Mouse (Mus musculus) T-helper 2 cell (primary cell): Measurements from ENCODE around the gene Mnat1.
"Not testable (repeated sequence)": the region's sequence is repeated elsewhere in the genome, so short reads cannot be mapped to it uniquely, and the experiment has no call there.

ENCODE experiments used
- in situ Hi-C: fragments of 300-600 bp; cut with MboI, MseI; formaldehyde crosslinking; loops from one replicate; pipeline ENCODE4 v1.15.1; 2025; ENCODE audit warnings: high pct_unique_total_duplicates

Mnat1 gene

DNA sequence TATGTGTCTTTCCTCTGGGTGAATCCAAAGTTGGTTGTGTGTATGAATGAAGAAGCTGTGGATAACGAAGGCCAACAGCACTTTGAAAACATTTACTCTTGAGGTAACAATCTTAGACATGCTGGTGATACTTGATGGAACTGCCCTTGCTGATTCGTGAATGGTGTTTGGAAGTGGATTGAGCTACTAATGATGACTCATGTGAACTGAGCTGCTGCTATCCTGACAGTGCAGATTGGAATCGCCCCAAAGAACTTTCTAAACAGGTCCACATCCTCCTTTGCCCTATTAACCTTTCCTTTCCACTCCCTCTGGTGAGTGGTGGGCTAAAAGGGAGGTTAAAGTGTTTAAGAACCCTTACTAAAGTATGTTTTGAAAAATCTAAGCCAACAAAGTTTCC is 17.2 kb downstream of the Mnat1 start:
- in situ Hi-C loops, result loop anchor here (5.0 kb wide), 1 partner anchor 102 kb away; no protein-coding TSS in a partner anchor

DNA sequence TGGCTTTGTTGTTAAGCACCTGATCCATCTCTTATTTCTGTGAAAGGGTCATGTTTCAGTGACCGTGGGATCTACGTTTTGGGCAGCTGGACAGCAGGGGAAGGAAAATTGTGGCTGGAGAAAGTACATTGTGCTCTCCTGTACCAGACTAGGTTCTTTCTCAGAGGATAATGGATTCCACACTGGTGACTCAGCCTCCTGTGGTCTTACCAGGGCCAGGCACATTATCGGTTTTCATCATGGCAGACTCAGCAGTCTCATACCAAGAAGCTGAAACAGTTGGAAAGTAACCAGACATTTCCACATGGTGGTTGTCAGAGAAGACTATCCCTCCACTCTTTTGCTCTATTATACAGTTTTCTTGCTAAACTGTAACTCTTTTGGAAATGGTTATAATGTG is 23.7 kb downstream of the Mnat1 start:
- in situ Hi-C loops, result no loop called here

DNA sequence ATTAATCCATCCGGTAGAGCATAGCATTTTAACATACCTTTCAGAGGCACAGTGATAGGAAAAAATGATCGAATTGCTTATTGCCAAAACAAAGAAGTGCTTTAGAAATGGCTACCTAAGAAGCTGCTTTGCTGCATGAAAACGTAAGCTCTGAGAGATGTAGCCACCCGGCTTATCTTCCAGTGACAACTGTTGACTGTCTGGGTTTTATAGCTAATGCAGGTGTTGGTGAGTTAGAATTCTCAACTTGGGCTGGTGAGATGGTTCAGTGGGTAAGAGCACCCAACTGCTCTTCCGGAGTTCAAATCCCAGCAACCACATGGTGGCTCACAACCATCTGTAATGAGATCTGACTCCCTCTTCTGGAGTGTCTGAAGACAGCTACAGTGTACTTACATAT is 27.5 kb downstream of the Mnat1 start:
- in situ Hi-C loops, result not testable (repeated sequence)

DNA sequence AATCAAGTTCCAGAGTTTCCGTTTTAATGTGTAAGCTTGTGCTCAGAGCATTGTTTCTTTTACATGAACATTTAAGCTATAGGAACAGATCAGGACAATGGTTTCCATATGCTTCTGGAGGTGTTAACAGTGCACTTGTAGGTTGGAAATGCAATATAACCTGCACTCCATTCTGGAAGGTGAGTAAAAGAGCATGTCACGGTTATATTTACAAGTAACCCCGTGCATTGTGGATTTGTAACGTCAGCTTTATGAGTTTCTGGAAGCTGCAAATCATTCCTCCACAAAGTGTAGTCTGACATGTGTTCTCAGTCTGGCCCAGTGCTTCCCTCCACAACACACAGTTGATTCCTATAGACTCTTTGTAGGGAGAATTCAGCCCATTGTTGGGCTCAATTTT is 30.6 kb downstream of the Mnat1 start:
- in situ Hi-C loops, result no loop called here

DNA sequence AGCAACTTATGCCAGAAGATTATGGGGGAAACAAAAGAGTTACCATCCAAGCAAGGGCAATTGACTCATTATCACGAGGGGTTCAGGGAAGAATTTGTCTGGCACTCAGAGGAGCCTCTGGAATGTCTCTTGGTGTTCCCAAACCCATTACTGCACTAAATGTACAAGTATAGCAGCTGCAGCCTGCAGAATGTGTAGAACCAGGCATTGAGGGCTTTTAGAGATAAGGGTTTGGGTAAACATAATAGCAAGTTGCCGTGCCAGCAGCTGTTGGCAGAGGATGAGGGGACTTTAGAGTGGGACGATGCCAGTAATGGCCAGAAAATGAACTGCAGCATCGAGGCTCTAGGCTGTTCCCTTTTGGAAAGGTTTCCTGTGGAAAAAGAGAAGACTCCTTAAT is 36.8 kb downstream of the Mnat1 start:
- in situ Hi-C loops, result no loop called here

DNA sequence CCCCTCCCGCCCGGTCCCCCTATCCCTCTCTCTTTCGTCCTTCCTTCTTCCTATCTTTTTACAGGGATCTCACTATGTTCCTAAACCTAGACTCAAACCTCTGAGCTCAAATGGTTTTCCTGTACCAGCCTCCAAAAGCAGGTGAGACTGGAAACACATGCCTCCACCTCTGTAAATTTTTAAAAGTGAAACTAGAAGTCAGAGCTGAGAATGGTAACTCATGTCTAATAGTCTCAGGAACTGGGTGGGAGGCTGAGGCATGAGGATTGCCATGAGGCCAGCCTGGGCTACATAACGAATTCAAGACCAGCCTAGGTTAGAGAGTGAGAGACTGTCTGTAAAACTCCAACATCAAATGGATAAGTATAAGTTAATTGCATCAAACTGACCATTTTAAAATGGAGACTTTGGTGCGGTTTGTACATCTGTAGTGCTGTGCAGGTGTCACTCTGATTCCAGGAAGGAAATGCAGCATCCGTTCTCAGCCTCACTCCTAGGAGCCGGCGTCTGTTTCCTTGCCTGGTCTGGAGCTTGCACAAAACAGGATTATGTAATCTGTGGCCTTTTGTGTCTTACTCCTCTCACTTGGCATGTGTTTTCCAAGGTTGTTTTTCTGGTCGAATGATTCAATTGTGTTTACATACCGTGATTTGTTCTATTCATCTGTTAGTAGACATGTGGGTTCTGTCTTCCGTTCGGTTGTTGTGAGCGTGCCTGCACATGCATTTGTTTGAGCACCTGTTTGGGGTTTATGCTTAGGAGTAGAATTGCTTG is 39.1 kb downstream of the Mnat1 start:
- in situ Hi-C loops, result no loop called here

DNA sequence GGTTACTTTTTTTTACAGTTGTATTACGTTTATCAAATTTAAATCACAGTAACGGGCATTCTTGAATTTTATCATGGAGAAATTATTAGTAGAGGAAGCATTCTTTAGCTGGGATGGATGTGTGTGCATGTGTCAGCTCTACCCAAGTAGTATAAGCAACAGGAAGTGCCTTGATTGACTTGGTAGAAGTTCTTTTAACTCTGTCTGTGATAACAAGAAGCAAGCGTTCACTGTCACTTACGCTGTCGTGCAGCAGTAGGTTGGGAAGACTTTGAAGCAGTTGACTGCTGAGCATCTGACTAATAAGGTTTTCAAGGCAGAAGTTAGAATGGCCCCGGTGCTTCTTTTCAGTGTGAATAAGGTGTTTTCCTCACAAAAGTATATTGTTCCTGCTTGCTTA is 47.3 kb downstream of the Mnat1 start:
- in situ Hi-C loops, result no loop called here

DNA sequence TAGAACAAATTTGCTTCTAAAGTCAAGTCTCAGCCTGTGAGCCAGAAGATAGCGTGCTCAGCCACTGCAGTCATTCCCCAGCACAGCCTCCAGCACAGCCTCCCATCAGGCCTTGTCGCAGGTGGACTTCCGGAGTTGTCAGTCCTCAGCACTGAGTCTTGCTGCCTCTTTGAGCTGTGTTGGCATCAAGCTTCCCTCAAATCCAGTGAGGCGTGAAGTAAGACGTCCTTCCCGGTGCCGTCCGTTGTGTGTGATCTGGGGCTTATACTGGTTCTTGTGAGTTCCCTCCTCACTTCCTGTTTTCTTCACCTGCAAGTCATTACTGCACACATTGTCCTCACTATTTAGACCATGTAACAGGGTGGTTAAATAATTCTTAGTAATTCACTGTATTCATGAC is 60.4 kb downstream of the Mnat1 start:
- in situ Hi-C loops, result no loop called here

DNA sequence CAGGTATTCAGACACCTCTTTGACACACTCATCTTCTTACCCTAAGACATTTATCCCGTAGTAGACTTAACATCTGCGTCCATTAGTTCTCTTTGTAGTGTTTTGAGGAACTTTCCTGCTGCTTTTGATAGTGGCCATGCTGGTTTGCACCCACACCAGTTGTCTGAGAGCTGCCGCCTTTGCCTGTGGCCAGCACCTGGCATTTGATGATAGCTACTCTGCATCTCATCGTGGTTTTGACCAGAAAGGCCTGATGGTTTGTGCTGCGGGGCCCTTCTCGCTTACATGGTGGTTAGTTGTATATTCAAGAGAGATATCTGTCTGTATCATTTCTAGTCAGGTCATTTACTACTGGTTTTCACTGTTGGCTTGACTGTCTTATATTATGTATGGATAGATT is 73.8 kb downstream of the Mnat1 start:
- in situ Hi-C loops, result no loop called here

DNA sequence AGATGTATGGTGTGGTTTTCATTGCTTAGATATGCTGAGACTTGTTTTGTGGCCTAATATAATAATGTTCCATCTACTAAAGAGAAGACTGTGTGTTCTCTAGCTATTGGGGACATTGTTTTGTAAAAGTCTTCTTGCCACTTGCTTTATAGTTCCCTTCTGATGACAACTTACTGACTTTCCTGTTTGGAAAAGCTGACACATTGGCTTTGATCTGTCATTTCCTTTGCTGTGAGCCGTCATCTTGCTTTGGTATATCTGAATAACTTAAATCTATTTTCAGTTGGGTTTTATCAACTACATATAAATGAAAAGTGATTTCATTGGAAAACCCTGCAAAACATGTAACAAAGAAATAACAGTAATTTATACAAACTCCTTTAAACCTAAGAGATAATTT is 74.9 kb downstream of the Mnat1 start:
- in situ Hi-C loops, result no loop called here

DNA sequence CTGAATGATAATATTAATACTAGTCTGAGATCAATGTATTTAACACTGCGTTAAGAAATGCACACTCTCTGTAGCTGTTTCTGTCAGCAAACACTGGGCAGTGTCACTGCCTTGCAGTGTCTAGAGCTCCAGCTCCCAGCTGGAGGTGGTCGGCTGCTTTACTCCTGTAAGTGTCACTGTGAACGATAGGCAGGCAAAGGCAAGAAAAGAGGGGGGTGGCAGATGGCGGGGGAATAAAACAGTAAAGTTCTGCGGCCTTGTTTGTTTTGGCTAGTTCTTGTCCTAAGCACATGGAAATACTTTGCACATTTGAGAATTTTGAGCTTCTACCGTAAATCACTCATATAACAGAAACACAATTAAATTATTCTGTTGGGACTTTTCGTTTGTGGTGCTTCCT is 75.9 kb downstream of the Mnat1 start:
- in situ Hi-C loops, result no loop called here

DNA sequence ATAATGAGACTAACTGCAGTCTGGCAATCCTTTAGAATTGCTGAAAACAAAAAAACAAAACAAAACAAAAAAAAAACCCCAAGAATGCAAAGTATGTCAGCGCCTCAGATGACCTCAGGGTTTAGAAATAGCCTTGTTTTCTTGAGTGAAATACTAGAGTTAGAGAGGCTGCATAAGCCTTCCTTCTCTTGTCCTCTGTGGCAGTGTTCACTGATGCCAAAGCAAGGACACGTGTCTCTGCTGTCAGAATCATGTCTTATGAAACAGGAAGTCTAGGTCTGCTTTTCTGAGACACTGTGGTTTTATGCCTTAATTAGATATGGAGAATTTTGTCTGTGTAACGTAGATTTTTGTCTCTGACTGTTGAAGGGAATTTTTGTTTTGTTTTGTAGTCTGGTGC is 78.1 kb downstream of the Mnat1 start:
- in situ Hi-C loops, result no loop called here

DNA sequence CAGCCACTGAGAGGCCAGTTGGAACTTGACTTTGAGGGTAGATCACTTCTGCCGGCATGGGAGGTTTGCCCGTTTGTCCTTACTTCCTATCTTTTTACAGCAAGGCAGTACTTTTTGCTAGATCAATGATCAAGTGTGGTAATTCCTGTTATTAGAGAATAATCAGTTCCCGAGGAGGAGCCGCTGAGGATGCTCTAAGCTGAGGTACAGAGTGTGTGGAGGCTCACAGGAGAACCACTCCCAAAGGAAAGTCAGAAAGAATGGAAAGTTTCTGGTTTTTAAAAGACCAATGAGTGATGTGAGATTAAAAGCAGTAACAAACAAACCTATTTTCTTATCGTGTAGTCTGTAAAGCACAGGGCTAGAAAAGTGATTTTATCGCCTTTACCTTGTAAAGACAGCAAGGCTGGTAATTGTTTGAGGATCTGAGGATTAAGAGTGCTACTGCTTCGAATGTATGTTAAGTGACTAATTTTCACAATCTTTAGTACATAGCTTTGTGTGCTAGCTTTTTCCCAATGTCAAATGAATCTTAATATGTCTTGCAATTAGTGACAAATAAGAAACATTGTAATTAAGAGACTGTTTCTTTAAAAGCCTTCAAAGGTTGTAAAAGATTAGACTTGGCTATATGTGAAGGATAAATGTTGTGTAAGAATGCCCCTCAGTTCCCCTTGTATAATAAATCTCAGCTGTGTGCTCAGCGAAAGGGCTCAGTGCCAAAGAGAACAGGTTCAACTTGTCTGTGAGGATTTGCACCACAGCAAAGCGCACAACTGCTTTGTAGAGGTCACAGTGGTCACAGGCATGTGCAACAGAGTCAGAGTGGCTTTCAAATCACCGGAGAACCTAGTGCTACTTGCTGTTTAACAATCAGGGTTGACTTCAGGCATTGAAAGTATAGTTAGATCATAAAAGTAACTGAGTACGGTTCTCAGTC is 82.5 kb downstream of the Mnat1 start:
- in situ Hi-C loops, result no loop called here

DNA sequence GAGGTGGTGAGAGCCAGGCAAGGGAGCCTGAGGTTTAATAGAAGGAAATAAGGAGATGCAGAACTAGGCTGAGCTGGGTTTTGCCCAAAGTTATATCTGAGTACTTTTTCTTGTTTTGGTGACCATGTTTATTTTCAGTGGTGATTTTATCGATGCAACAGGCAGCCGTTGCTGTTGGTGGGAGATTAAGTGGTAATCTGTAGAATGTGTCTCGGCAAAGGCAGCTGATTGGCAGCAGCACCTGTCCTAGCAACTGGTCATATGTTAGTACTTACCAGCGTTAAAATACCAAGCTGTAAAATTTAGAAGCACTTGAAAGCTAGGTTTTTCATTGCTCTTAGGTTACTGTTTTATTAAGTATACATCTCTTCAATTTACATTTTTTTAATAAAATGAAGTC is 83.5 kb downstream of the Mnat1 start:
- in situ Hi-C loops, result no loop called here

DNA sequence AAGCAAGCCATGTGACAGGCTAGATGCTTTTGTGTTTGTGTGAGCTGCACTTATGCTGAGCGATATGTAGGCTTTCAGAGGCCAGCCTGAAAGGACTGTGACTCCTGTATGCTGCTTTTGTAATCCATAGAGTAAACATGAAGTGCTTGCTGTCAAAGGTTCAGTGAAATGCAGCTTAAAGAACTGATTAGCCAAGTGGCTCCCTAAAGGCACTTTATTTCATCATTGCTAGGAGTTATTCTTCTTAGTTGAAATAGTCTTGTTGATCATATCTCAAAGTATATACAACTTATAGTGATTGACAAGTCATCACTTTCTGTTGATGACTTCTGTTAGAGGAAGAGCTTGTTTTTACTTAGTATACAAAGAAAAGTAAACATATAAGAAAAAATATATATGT is 83.9 kb downstream of the Mnat1 start:
- in situ Hi-C loops, result no loop called here

DNA sequence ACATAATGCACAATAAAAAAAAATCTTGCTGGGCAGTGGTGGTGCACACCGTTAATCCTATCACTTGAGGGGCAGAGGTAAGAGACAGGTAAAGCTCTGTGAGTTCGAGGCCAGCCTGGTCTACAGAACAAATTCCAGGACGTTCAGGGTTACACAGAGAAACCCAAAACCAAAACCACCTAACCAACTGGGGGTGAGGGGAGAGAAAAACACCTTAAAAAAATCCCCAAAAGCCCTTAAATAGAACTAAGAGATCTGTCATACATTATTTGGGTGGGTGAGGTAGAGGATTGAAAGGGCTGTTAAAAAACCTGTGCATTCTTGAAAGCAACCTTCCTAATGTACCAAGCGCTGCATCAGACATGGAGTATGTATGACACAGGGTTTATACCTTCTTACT is 85.0 kb downstream of the Mnat1 start:
- in situ Hi-C loops, result no loop called here

DNA sequence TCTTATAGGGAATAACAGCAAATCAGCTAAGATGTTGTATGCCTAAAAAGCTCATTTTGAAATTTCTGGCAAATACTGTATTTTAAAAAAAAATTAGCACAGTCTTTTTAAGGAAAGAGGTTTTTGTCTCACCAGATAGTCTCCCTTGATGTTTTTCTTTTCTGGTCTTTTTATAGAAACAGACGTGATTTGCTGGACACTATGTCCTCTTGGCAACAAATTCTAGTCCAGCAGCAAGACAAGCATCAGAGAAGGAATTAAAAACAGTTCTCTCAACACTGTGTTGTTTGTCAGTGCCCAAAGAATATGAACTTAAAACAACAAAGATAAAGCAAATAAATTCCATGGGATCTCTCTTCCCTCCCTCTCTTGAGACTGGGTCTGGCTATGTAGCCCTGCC is 85.6 kb downstream of the Mnat1 start:
- in situ Hi-C loops, result no loop called here

DNA sequence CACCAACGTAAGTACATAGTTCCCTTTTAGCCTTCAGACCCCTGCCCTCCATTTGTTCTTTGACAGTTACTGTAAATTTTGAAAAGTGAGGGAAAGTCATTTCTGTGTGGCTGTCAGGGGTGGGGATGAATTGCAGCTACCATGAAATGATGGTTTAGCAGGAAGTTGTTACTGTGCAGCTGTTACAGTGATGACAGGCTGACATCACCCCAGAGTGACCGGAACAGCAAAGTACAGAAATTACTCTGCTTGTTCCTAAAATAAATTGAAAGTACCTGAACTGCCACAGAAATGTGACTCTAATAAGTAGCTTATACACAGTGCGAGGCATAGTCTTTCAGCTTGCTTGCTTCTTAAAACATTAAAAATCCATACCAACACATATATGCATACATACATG is 86.9 kb downstream of the Mnat1 start:
- in situ Hi-C loops, result no loop called here

DNA sequence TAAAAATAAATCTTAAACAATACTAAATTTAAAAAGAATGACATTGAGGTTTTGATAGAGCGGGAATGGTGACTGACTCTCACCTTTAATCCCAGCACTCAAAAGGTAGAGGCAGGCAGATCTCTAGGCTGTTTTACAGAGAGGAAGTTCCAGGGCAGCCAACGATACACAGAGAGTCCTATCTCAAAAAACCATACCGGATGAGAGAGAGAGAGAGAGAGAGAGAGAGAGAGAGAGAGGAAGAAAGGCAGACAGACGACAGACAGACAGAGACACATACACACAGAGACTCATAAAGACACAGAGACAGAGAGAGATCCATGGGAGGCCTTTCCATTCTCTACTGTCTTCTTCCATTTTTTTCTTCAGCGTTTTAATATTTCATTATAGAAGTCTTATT is 92.3 kb downstream of the Mnat1 start:
- in situ Hi-C loops, result no loop called here

DNA sequence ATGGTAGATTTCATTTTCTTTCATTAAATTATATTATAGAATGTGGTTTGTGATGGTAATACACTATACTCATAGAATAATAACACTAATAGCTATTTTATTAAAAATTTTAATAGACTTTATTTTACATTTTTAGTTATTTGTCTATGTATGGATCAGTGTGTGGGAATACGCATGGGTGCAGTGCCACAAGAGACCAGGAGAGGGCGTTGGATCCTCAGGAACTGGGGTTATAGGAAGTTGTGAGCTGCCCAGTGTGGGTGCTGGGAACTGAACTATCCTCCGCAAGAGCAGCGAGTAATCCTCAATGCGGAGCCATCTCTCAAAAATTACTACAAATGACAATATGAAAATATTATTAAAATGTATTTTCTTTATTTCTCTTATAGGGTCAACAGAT is 95.1 kb downstream of the Mnat1 start:
- in situ Hi-C loops, result no loop called here

DNA sequence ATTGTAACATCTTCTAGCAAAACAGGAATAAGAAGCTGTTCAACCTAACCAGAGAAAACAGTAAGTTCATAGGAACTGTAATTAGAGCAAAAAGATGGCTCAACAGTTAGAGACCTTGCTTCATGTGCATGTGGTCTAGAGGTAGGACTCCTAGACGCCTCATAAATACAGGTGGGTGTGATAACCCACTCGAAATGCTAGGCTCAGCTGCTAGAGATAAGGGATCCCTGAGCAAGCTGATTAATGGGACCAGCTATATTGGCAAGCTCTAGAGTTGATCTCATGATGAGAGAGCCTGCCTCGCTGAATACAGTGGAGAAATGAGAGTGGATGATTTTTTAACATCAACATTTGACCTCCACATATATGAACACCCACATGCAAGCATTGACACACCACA is 97.7 kb downstream of the Mnat1 start:
- in situ Hi-C loops, result no loop called here

DNA sequence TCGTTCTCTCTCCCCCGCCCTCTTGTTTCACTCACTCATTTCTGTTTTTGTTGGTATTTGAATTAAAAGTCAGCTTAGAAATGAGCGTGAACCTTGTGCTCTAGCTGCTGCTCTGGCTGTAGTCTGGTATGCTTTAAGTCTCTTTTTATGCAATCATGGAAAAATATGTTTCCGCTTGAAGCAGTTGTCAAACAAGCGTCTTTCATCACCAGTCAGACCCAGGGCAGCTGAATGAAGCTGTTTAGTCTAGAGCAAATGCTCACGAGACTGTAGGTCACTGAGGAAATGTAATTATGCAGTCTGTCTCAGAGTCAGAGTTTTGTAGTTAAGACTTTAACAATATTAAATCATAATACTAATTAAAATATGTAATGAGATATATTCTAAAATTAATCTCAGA is 100.4 kb downstream of the Mnat1 start:
- in situ Hi-C loops, result no loop called here

DNA sequence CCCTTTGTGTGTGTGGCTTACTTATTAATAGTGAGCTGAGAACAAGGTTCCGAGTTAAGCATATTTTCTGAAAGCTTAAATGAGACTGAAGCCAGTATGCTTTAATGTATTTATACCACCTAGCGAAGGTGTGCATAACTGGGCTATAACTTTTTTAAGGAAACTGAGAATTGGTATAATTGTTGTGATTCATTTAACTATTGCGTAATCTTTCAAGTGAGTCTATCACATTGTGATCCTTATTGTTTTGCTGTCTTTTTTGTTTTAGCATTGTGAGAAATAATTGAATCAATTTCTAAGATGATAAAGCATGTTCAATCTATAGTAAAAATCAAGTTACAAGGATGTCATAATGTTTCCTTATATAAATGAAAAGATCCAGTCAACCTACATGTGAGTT is 104.9 kb downstream of the Mnat1 start:
- in situ Hi-C loops, result no loop called here
